Mouse (Mus musculus): ENCODE results near the gene Ssr3.

Gene Ssr3

GRCm38 (mm10) chr3:65374729-65375128 lies 17.7 kb downstream of the Ssr3 start:
- DNase-seq (ENCODE audit: low spot score in 2 of 2) = no peak

DNA sequence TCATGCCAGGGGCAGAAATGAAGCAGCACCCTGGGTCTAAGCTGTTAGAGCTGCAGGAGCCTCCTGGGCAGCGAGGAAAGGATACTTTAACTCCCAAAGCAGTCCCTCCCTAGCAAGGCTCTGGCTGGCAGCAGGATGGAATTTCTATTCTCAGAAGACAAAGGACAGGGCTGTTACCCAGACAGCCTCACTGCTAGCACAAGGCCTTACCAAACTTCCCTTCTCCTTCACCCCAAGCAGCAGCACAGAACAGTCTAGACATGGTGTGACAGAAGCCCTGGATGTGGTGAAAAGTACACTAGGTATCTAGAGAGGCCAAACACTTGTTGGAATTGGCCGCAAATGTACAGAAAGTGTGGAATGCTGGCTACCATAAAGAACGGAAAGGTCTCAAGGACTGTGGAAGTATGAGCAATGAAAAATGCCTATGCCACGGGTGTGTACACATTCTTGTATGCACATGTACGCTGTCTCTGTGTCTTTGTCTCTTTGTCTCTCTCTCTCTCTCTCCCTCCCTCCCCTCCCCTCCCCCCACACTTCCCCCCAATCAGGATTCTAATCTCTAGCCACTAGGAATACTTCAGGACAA lies 18.7 kb downstream of the Ssr3 start:
- DNase-seq (ENCODE audit: low spot score in 2 of 2) = no peak

DNA sequence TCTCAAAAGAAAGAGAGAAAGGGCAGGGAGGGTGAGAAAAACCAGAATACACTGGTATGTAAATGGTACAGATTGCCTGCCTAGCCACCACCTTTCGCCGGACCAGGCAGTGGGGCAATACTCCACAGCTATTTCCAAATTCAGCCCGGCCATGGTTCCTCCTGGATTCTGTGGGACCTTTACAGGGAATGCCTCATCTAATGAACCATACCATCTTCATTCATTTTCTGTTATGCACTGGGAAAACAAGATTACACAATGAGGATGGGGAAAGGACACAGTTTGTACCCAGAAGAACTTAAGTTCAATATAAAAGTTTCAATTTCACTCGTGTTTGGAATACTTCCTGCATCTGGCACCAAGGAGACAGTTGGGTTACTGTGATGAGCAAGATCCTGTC lies 19.9 kb downstream of the Ssr3 start:
- DNase-seq (ENCODE audit: low spot score in 2 of 2) = no peak

DNA sequence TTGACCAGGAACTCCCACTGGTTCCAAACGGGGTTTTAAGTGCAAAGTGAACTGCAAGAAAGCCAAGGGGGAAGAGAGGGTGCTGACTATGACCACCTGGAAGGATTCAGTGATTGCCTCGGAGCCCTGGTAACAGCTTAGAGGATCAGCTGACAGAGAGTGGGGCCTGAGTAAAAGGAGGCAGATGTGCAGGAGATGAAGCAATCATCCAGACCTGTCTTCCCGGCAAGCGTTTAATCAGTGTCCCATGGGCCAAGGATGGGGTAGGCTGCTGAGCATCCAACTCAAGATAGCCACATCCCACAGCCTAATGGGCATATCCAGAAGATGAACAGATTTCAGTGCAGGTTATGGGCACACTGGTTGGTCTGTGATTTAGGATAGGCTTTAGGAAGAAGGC lies 24.5 kb downstream of the Ssr3 start:
- DNase-seq (ENCODE audit: low spot score in 2 of 2) = no peak

- DNase-seq (ENCODE audit: low spot score in 2 of 2) = no peak
These were observed 26.3 kb downstream of the Ssr3 start for GRCm38 (mm10) chr3:65365921-65366710.

DNA sequence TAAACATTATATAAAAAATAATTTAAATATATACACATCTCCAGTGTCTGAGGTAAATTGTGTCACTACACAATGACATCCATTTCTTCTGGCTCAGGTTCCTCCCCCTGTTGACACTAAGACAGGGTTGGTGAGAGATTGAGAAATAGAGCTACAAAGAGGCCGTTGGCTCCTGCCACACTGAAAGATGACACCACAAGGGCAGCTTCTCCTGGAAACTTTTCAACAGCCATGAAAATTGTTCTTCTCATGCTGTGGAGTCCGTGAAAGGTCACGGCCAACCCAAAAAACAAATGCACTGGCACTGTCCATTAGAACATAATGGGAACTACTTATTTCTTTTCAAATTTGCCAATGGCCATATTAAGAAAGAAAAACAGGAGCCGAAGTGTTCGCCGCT lies 27.2 kb downstream of the Ssr3 start:
- no peak for DNase-seq (ENCODE audit: low spot score in 2 of 2)

DNA sequence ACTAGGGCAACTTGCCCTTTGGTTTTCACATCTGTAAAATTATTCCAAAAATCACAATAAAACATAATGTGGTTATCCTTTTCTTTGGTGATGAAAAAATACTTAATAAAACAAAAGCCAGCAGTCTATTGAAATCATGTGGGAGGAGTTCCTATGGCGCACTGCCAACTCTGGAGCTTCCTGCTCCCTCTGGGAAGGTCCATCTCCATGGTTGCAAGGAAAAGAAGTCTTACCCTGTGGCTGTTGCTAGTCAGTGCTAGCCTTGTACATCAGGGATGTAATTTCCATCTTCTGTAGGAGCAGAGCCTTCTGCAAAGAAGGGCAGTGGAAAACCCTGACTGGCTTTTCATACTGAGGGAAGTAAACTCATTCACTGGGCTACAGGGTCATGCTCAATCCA lies 29.0 kb downstream of the Ssr3 start:
- peak in 1 of 2 experiments; percentile 24 for DNase-seq (ENCODE audit: low spot score in 2 of 2)

GRCm38 (mm10) chr3:65360163-65360969 lies 32.1 kb downstream of the Ssr3 start:
- no peak for DNase-seq (ENCODE audit: low spot score in 2 of 2)

DNA sequence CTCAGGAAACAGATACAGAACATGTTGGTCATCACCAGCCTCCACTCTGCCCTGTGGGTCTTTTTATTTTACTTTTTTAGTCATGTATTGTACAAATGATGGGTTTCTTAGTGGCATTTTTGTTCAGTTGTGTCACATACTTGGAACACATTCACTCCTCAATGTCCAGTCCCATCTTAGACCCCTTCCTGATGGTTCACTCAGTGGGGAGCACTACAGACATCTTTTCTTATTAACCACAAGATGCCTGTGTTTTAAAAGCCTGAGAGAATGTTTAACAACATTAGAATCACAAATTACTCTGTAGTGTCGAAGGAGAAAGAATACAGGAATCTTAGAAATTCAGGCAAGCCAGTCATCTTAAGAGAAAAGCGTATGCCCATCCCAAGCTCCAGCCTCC lies 33.6 kb downstream of the Ssr3 start:
- no peak for DNase-seq (ENCODE audit: low spot score in 2 of 2)

DNA sequence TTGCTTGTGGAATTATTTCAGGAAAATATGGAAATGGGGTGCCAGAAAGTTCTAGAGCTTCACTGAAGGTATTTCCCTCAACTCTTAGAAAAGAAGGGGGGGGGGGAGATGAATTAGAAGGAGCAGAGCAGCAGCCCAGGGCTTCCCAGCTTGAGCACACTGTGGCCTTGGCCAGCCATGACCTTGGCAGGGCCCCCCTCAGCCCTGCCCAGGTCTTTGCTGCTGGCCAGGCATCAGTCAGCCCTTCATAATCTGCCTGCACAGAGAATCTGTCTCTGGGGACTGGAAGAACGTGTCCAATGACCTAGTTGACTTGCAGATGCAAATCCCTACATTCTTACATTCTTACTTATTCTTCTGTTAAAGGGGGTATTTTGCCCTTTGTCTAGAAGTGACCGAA lies 34.1 kb downstream of the Ssr3 start:
- DNase-seq (ENCODE audit: low spot score in 2 of 2) = no peak

GRCm38 (mm10) chr3:65355479-65355878 lies 36.9 kb downstream of the Ssr3 start:
- DNase-seq (ENCODE audit: low spot score in 2 of 2) = peak; percentile 8 to 32

DNA sequence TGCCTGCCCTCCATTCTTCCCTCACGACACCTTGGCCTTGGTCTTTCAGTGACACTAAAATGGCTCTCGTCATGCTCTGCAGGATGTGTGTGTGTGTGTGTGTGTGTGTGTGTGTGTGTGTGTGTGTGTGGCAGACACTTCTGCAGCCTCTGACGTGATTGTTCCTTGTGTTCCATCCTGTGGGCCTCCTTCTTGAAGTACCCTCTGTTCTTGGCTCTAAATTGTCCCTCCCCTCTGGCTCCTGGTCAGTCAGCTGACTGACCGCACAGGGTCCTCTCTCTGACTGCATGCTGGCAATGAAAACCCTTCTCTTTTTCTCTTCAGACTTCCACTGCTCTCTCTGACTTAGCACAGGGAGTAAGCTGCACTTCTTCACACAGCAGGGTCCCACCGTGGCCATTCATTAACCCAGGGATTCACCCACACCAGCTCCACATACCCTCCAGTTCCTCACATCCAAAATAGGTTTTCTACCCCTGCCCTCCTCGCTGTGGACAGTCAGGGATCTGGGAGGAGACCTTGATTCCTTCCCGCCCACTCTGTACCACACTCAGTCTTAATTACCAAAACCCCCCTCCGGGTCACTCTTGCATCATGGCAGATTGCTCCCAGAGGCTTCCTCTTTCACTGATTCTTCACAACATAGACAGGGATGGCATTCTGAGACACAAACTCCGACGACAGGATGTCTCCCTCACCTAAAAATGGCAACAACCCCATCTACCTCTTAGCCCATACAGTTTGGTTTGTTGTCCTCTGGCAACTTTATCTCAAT lies 39.0 kb downstream of the Ssr3 start:
- no peak for DNase-seq (ENCODE audit: low spot score in 2 of 2)

DNA sequence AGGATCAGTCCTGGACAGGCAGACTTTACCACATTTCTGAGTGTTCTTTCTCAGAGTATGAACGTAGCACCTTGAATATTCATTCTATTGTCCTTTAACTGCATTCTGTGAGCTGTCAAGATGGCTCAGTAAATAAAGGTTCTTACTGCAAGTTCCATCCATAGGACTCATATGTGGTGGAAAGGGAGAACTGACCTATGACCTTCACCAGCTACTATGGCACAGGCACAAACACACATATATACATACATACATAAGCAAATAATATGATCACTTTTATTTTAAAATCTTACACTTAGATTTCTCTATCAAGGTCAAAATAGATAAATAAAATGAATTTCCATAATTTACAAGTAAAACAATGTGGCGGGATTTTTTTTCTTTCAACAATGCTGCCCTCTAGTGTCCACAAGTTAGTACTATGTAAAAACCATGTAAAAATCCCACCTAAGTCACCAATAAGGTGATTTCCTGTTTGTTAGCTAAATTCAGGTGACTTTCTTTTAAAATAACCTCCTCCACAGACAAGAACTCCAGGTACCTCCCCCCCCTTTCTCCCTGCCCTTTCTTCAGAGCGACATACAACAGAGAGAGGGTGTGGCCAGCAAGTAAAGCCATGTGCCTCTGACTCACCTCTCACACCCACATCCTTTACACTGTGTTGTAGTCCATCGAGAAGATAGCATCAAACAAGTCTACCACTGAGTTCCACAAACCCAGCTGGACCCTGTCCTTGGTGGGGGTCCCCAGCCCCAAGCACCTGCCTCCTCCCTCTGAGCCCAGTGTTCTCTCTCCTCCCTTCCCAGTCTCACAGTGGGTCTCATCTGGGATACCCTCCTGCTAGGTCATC lies 39.9 kb downstream of the Ssr3 start:
- DNase-seq (ENCODE audit: low spot score in 2 of 2) = peak in 1 of 2 experiments; percentile 26

DNA sequence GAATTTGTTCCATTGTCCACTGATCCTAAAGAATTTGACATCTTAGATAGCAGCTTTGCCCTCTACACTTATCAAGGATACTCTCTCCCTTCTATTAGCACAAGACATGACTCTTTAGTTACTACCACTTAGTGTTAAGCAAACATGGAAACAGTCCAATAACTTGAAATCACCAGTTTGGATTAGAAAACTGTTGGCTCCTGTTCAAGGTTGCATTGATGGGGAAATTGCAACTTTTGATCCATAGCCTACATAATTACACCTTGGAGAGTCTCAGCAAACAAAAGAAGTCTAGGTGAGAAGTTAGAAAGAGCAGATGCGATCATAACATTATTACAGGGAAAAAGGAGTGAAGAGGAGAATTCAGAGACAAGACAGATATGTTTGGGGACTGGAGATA lies 46.2 kb downstream of the Ssr3 start:
- DNase-seq (ENCODE audit: low spot score in 2 of 2) = no peak

DNA sequence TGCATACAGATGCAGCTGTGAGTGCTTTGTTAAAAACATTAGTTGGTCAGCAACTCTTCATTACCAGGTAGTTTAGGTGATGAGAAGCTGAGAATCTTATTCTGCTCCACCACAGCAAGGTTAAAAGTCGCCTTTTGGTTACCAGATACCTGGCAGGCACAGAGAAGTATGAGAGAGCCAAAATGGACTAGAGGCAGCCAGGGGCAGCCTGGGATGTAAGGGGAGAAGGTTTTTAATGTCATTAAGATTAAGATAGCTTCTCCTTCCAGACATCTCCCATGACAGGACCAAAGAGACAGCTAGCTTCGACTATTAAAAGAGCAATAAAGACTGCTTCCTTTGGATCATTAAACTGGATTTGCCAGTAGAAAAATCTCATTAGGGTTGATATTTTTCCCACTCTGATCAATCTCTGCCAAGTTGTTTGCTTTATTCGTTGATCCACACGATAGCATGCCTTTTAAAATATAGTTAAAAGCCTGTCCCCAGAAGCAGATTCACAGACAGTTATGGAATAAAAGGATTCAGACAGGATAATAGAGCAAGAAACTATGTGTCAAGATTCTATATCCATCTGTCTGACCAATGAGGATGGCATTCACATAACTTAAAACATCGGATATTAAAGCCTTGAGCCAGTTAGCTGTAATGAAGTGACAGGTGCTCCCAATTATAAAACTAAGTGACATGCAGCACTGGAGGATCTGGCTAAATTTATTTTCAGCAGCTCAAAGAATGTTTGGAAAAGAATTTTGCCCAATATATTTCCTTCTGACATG lies 52.1 kb downstream of the Ssr3 start:
- no peak for DNase-seq (ENCODE audit: low spot score in 2 of 2)

DNA sequence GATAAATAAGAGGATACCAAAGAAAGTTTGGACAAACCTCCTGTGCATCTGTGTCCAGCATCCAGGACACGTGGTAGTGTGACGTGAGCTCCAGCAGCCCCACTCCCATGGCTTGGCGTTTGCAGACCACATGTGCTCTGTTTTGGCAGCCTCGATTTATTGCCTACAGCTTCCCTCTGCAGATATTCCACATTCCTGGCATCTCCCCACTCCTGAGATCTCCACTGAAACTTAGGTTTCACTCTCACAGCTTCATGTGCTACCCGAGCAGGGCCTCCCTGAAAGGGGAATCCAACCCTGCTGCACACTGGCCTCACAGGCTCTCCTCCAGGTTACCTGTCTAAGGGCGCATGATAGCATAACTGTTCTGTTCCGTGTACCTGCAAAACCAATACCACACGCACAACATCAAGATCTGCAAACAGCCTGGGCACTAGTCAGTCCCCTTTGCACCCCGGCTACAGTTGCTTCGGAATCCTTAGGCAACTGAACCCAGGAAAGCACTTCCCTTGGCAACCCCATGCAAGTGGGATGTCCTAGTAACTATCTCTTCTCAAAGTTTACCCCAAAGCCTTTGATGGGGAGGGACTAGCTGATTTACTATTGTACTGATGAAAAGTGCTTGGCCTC lies 54.5 kb downstream of the Ssr3 start:
- peak in 1 of 2 experiments; percentile 14 for DNase-seq (ENCODE audit: low spot score in 2 of 2)

All from urinary bladder, adult 18-20 months (tissue).